Mouse (Mus musculus) limb, embryonic 10.5 days (tissue): ENCODE measurements around the gene Rbm4b. TPM values are rescaled to one million over a fixed set of nuclear protein-coding genes. Genes with fewer than 3 reads are reported as not detected.
"Not testable (repeated sequence)": the region's sequence is repeated elsewhere in the genome, so short reads cannot be mapped to it uniquely, and the experiment has no call there.

Experiments
- DNase-seq: peaks from one replicate; pipeline ENCODE4 v3.0.0-alpha.2; 2017; ENCODE audit warnings: low spot score
- H3K27ac ChIP-seq: fragments of 300-500 bp; sonication (generic); 2 replicates; pipeline ENCODE4 v1.5.1; 2016; ENCODE audit warnings: mild to moderate bottlenecking
- H3K27me3 ChIP-seq: fragments of 300-500 bp; sonication (generic); 2 replicates; pipeline ENCODE4 v1.6.1; 2016; ENCODE audit warnings: low read depth, mild to moderate bottlenecking; ENCODE audit not compliant: poor library complexity, severe bottlenecking
- H3K36me3 ChIP-seq: fragments of 300-500 bp; sonication (generic); 2 replicates; pipeline ENCODE4 v1.6.1; 2016; ENCODE audit warnings: mild to moderate bottlenecking, moderate library complexity
- H3K4me1 ChIP-seq: fragments of 300-500 bp; sonication (generic); 2 replicates; pipeline ENCODE4 v1.6.1; 2016
- H3K4me3 ChIP-seq: fragments of 300-500 bp; sonication (generic); 2 replicates; pipeline ENCODE4 v1.5.1; 2016; ENCODE audit warnings: mild to moderate bottlenecking, moderate library complexity
- H3K9me3 ChIP-seq: fragments of 300-500 bp; sonication (generic); replicated peaks from 2 replicates; pipeline ENCODE4 v1.6.1; 2016; ENCODE audit warnings: mild to moderate bottlenecking
- WGBS: fragments of 180-500 bp; shearing (Covaris S2); methylation state at CpG from one replicate; pipeline ENCODE4 v1.1.7; 2016; 5-methylcytosine and 5-hydroxymethylcytosine counted together
- polyA plus RNA-seq: library from polyadenylated mRNA; unstranded; fragments of >200 nt; fragmentation: Nextera tagmentation; extraction: Ambion mirVana; gene quantifications from 2 replicates; pipeline ENCODE4 v1.2.1, GENCODE M21; 2016

Gene Rbm4b
- polyA plus RNA-seq, 1 experiment from 2014 or later, result 113 TPM

DNA sequence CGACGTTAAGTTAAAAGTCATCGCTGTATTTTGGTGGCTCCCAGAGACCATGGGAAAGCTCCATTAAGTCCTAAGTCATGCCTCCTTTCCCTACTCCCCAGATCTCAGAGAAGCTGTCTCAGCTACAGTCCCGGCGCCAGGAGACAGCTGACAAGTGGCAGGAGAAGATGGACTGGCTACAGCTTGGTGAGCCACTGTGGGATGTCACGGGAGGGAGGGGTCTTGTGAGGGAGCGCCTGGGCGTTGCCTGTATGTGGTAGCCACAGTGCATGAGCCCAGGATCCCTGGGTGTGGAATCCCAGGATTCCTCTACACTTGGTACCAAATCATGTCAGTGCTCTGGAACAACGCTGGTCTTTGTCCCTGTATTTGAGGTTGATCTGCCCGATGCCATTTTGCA lies 7.8 kb upstream of the Rbm4b start:
- Histone ChIP-seq H3K27ac (no peak overlapping the region), H3K4me3 (no peak overlapping the region), H3K27me3 (no peaks in the 10 kb centered on the region), H3K9me3 (no peaks in the 10 kb centered on the region), H3K4me1 (no peaks in the 10 kb centered on the region), H3K36me3 (peaks cover 66% of the 10 kb centered on the region)
- 83% methylated on average over 10 of the region's 10 CpGs for WGBS
- no peak for DNase-seq

DNA sequence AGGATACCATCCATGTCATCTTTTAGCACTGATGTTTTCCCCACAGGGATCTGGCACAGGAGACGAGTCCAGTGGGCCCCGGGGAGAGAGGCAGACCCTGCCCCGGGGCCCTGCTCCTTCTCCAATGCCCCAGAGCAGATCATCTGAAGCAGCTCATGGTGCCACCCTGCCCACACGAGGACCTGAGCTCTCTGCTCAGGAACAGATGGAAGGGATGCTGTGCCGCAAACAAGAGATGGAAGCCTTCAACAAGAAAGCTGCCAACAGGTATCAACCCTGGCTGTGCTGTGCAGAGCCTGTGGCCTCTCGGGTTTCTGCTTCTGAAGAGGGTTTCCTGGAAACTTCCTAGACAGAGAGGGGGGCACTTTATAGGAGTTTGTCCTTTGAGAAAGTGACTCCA lies 6.3 kb upstream of the Rbm4b start:
- H3K27ac ChIP-seq, result no peak overlapping the region
- H3K9me3 ChIP-seq, result no peaks in the 10 kb centered on the region
- H3K27me3 ChIP-seq, result no peaks in the 10 kb centered on the region
- no peak overlapping the region for H3K4me3 ChIP-seq
- H3K4me1 ChIP-seq, result no peaks in the 10 kb centered on the region
- WGBS, result 87% methylated on average over 6 of the region's 6 CpGs
- H3K36me3 ChIP-seq, result peaks cover 54% of the 10 kb centered on the region
- DNase-seq, result peak; percentile 16

DNA sequence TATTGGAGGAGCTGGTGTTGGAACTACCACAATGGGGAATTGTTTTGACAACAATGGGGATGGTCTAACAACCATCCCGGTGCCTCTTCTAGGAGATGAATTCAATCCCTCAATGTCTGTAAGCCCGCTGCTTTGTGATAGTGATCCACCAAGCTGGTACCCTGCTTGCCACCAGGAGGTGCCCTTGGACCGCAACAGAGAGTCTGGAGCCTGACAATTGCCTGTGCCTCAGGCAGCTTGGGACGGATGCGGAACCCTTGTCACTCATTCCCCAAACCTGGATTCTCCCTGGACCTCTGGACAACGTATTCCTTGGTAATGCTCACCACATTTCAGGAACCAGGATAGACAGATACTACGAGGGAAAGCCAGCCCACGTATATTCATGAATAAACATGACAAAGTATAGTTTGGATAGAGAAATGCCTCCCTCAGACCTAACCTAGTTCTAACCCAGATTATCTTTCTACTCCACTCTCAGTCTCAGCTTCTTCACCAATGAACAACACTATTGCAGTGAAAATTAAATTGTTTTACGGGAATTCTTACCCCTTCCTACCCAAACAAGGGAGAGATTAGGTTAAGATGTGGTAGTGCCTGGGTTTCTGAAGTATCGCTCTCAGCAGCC lies 618 bp upstream of the Rbm4b start:
- Histone ChIP-seq H3K27me3 (no peaks in the 10 kb centered on the region), H3K4me3 (peak overlapping the region; percentile 85), H3K36me3 (peaks cover 41% of the 10 kb centered on the region), H3K4me1 (peaks cover 15% of the 10 kb centered on the region), H3K9me3 (no peaks in the 10 kb centered on the region), H3K27ac (peak overlapping the region; percentile 99)
- WGBS, result under 1% methylated on average over 10 of the region's 10 CpGs
- peak; percentile 89 for DNase-seq

DNA sequence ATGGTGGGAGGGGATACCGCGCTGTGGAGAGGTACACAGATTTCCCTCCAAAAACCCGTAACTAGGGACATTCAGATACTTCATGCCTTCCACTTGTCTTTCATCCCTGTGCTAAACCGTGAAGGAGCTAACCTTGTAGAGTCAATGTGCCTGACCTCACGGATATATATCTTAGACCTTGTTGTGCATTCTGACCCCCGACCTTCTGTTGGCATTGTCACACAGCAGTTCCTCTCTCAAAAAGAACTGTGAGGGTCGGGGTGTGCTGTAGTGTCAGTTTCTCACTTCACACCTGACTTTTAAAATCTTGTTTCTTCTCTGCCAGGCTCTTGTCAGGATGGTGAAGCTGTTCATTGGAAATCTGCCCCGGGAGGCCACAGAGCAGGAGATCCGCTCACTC lies 624 bp downstream of the Rbm4b start:
- Histone ChIP-seq H3K27ac (peak overlapping the region; percentile 99), H3K4me1 (peaks cover 15% of the 10 kb centered on the region), H3K36me3 (peaks cover 44% of the 10 kb centered on the region), H3K27me3 (no peaks in the 10 kb centered on the region), H3K4me3 (peak overlapping the region; percentile 85), H3K9me3 (no peaks in the 10 kb centered on the region)
- no peak for DNase-seq
- 8% methylated on average over 9 of the region's 9 CpGs for whole genome bisulfite sequencing

DNA sequence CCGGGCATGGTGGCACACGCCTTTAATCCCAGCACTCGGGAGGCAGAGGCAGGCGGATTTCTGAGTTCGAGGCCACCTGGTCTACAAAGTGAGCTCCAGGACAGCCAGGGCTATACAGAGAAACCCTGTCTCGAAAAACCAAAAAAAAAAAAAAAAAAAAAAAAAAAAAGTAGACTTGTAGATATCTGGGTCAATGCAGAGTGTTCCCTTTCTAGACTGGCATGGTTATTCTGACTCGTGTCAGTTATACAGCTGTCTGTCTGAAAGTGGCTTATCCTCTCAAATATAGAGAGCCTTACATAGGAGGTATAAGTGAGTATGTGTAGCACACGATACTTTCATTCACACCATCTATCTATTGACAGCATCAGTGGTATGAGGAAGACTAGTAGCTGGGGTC lies 4.2 kb downstream of the Rbm4b start:
- not testable (repeated sequence) for H3K27ac ChIP-seq, H3K4me3 ChIP-seq, H3K9me3 ChIP-seq, H3K27me3 ChIP-seq, DNase-seq
- peaks cover 77% of the 10 kb centered on the region for H3K36me3 ChIP-seq
- H3K4me1 ChIP-seq, result peaks cover 15% of the 10 kb centered on the region
- WGBS, result 91% methylated on average over 8 of the region's 8 CpGs

DNA sequence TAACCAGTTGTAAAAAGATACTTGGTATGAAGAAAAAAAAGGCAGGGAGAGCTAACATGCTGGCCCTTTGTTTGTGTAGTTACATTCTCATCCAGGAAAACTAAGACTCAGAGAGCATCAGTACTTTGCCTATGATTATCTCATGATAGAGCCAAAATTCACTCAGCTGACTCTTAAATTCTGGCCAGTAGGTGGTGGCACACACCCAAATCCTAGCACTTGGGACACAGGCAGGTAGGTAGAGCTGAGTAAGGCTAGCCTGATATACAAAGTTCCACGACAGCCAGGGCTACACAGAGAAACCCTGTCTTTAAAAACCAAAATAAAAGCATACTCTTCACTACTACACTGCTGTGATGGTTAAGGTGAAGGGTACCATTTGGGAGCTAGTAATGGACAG lies 6.6 kb downstream of the Rbm4b start:
- peaks cover 95% of the 10 kb centered on the region for H3K36me3 ChIP-seq
- 76% methylated on average over 1 of the region's 1 CpGs for whole genome bisulfite sequencing

DNA sequence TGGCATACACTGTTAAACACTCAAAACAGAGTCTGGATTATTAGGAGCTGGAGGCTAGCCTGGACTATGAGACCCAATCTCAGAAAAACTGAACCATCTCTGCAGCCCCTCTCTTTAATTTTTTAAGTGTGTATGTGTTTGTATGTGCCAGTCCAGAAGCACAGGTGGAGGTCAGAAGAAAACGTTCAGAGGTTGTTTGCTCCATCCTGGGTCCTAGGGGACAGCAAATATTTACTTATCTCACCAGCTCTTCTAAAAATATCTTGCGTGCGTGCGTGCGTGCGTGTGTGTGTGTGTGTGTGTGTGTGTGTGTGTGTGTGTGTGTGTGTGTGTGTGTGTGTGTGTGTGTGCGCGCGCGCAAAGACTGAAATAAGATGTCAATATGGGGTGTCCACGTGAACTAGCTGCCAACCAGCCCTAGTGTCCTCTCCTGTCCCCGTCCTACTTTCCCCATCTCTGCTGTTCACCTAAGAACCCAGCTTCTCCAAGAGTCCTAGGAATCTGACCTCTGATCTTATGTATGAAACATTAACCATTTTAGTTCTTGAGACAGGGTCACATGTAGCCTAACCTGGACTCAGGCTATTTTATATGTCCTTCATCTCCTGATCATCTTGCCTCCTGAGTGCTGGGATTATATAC lies 11.3 kb downstream of the Rbm4b start:
- Histone ChIP-seq H3K27ac (no peak overlapping the region), H3K4me3 (no peak overlapping the region), H3K9me3 (no peaks in the 10 kb centered on the region), H3K4me1 (no peaks in the 10 kb centered on the region), H3K27me3 (no peaks in the 10 kb centered on the region), H3K36me3 (peaks cover 99% of the 10 kb centered on the region)
- DNase-seq, result no peak
- 94% methylated on average over 12 of the region's 12 CpGs for WGBS

More for the DNA sequence above, 6.6 kb downstream of the Rbm4b start:
- H3K4me1 ChIP-seq, result peaks cover 10% of the 10 kb centered on the region
- DNase-seq, result no peak
- H3K27me3 ChIP-seq, result no peaks in the 10 kb centered on the region
- no peak overlapping the region for H3K27ac ChIP-seq
- no peaks in the 10 kb centered on the region for H3K9me3 ChIP-seq
- H3K4me3 ChIP-seq, result no peak overlapping the region

DNA sequence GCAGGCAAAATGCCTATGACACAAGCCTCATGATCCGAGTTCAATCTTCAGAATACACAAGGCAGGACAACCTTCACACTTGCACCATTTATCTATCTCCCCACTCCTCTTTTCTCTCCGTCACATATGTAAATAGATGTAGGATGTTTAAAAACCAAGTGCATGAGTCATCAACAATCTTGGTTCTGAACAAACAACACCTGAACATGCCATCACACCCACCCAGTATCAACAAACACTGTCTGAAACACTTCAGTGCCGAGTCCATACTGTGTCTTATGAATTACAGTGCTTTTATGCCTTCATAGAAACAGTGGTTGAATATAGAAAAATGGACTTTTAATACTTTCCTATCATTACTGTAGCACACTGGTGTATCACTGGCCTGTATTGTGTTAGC lies 16.5 kb downstream of the Rbm4b start:
- no peak overlapping the region for H3K27ac ChIP-seq
- no peaks in the 10 kb centered on the region for H3K27me3 ChIP-seq
- no peak for DNase-seq
- H3K36me3 ChIP-seq, result peaks cover 100% of the 10 kb centered on the region
- 90% methylated on average over 3 of the region's 3 CpGs for WGBS
- no peak overlapping the region for H3K4me3 ChIP-seq
- no peaks in the 10 kb centered on the region for H3K4me1 ChIP-seq
- no peaks in the 10 kb centered on the region for H3K9me3 ChIP-seq

DNA sequence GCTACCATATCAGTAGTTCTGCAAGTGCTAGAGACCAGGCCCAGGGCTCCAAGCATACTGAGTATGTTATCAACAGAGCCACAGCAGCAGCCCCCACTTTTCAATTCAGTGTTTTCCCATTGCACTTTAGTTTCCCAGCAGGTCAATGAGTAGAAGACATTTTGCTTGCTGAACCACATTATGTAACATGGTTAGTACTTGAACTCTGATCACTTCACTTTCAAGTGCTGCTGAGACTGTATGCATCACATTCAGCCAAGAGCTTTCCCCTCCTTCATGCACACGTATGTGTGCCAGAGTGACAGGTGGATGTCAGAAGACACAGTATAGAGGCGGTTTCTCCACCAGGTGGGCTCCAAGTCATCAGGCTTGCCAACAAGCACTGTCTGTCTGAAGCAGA lies 26.6 kb downstream of the Rbm4b start:
- 90% methylated on average over 2 of the region's 2 CpGs for WGBS
- Histone ChIP-seq H3K27me3 (no peaks in the 10 kb centered on the region), H3K9me3 (no peaks in the 10 kb centered on the region), H3K36me3 (peaks cover 100% of the 10 kb centered on the region), H3K27ac (no peak overlapping the region), H3K4me3 (no peak overlapping the region), H3K4me1 (no peaks in the 10 kb centered on the region)
- DNase-seq, result no peak

DNA sequence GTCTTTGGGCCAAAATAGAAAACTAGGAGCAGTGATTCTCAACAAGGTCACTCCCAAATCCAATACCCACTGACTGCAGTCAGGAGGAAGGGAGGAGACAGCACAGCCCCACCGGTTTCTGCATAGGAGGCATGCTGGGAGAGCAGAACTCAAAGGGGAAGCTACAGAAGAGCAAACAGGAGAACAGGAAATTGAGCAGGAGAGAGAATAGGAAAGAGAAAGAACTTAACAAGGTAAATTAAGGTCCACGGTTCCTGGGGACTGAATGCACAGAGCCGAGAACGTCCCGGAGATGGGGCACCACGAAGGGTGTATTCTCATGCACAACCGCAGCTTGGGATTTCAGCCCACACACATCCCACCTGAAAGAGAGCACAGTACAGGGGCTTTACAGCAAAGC lies 28.9 kb downstream of the Rbm4b start:
- Histone ChIP-seq H3K9me3 (no peaks in the 10 kb centered on the region), H3K36me3 (peaks cover 100% of the 10 kb centered on the region)
- 91% methylated on average over 7 of the region's 7 CpGs for WGBS

DNA sequence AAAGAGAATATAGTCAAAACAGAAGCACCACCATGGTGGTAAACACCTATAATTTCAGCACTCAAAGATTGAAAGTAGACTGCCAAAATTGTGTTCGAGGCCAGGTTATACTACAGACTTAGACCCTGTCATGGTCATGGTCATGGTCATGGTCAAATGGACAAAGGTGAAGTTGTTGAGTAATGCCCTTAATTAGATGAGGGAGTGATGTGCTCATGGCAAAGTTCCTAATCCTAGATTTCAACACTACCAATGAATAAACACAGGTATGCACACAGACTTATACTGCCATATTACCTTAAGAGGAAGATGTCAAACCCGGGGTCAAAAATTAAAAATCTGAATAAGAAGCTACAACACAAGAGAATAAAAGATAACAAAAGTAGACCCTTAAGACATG lies 30.0 kb downstream of the Rbm4b start:
- H3K36me3 ChIP-seq, result peaks cover 100% of the 10 kb centered on the region

More for the DNA sequence above, 28.9 kb downstream of the Rbm4b start:
- H3K27me3 ChIP-seq, result no peaks in the 10 kb centered on the region
- H3K27ac ChIP-seq, result no peak overlapping the region
- H3K4me3 ChIP-seq, result no peak overlapping the region
- no peak for DNase-seq
- peaks cover 3% of the 10 kb centered on the region; the same call in 1 of the 2 replicates for H3K4me1 ChIP-seq

DNA sequence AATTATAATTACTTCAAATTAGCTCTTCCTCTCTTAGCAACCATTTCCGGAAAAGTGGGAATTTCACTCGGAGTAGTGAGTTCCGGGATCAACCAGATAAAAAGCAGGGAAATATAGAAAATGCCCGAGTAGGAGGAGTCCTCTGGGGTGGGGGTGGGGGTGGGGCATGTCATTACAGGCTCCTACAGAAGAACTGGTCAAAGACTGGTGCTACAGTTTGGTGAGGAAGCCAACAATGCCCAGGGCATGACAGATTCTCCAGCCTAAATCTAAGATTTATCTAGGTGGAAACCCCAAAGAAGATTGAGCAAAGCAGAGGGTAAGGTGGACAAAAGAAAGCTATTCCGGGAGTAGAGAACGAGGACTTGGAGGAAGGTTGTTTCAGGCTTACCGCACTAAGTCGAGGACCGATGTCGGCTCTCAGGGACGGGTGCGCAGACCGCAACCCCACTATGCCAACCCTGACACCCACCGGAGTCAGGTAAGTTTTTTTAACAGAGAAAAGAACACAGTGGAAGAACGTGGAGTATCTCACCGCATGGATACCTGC lies 37.1 kb downstream of the Rbm4b start:
- Histone ChIP-seq H3K4me3 (peak overlapping the region; percentile 76), H3K27ac (peak overlapping the region; percentile 89), H3K9me3 (no peaks in the 10 kb centered on the region), H3K36me3 (peaks cover 67% of the 10 kb centered on the region), H3K27me3 (no peaks in the 10 kb centered on the region), H3K4me1 (peaks cover 34% of the 10 kb centered on the region)
- no peak for DNase-seq
- 2% methylated on average over 16 of the region's 16 CpGs for WGBS

More for the DNA sequence above, 30.0 kb downstream of the Rbm4b start:
- Histone ChIP-seq H3K4me1 (peaks cover 12% of the 10 kb centered on the region; the same call in 1 of the 2 replicates), H3K27ac (no peak overlapping the region), H3K9me3 (no peaks in the 10 kb centered on the region), H3K4me3 (no peak overlapping the region), H3K27me3 (no peaks in the 10 kb centered on the region)
- no peak for DNase-seq
- 92% methylated on average over 2 of the region's 2 CpGs for WGBS

DNA sequence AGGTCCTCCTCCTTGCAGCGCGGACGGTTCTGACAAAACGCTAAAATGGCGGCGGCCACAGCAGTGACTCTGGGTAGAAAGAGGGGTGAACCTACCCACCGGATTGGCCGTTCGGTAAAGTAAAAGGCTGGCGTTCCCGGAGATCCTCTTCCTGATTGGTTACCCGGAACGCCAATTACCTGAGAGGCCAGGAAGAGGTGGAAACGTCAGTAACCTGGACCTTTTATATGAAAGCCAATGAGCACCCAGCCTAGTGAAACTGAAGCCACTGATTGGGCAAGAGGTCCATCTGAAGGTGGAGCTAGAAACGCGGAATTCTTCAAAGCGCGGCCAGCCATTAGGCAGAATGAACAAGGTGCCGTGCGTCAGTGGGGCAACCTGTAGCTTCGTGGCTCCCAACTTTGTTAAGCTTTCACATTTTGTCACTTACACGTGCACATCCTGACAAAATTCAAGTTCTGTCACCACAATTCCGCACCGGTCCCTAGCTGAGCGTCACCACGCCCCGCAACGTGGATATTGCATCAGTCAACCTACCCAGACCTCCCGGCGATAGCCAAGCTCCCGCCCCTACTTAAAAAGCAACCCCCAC lies 37.6 kb downstream of the Rbm4b start, which contains the start of gene Rbm4:
Rbm4 (minus strand) TSS at position 71 of the 592 bp plus-strand sequence.
- H3K27me3 ChIP-seq, result no peaks in the 10 kb centered on the region
- H3K4me1 ChIP-seq, result peaks cover 34% of the 10 kb centered on the region
- H3K4me3 ChIP-seq, result peak within 1 kb of the TSS; percentile 76
- peaks cover 67% of the 10 kb centered on the region for H3K36me3 ChIP-seq
- no peaks in the 10 kb centered on the region for H3K9me3 ChIP-seq
- WGBS, result under 1% methylated on average over 31 of the region's 31 CpGs
- H3K27ac ChIP-seq, result peak within 1 kb of the TSS; percentile 89
- DNase-seq, result peak; percentile 91
